Mouse (Mus musculus) kidney, embryonic 14.5 days (tissue): ENCODE measurements around the gene Adamtsl4. TPM values are rescaled to one million over a fixed set of nuclear protein-coding genes. Genes with fewer than 3 reads are reported as not detected.
"Not testable (repeated sequence)": the region's sequence is repeated elsewhere in the genome, so short reads cannot be mapped to it uniquely, and the experiment has no call there.

Experiments used
- ATAC-seq: fragments of 200-750 bp; cut with Nextera tagmentation; 2 replicates; pipeline ENCODE4 v1.8.0; 2017; ENCODE audit warnings: moderate number of reproducible peaks, mild to moderate bottlenecking, moderate TSS enrichment, moderate library complexity; ENCODE audit not compliant: low FRiP score, low TSS enrichment
- H3K27ac ChIP-seq: fragments of 300-500 bp; sonication (generic); 2 replicates; pipeline ENCODE4 v1.5.1; 2014; ENCODE audit warnings: low read depth, mild to moderate bottlenecking, low read length, moderate library complexity, mixed read lengths
- H3K27me3 ChIP-seq: fragments of 300-500 bp; sonication (generic); 2 replicates; pipeline ENCODE4 v1.6.1; 2014; ENCODE audit warnings: mild to moderate bottlenecking, low read length; ENCODE audit not compliant: control insufficient read depth, insufficient read depth
- H3K36me3 ChIP-seq: fragments of 300-500 bp; sonication (generic); 2 replicates; pipeline ENCODE4 v1.6.1; 2014; ENCODE audit warnings: low read length, mixed read lengths; ENCODE audit not compliant: control insufficient read depth, insufficient read depth
- H3K4me1 ChIP-seq: fragments of 300-500 bp; sonication (generic); 2 replicates; pipeline ENCODE4 v1.6.1; 2014; ENCODE audit warnings: low read length, mixed read lengths; ENCODE audit not compliant: control insufficient read depth, insufficient read depth
- H3K4me2 ChIP-seq: fragments of 300-500 bp; sonication (generic); replicated peaks from 2 replicates; pipeline ENCODE4 v1.6.1; 2014; ENCODE audit warnings: low read depth, mild to moderate bottlenecking, low read length
- H3K4me3 ChIP-seq: fragments of 300-500 bp; sonication (generic); 2 replicates; pipeline ENCODE4 v1.5.1; 2014; ENCODE audit warnings: mild to moderate bottlenecking, low read length
- H3K9ac ChIP-seq: fragments of 300-500 bp; sonication (generic); 2 replicates; pipeline ENCODE4 v1.6.1; 2014; ENCODE audit warnings: low read depth, mild to moderate bottlenecking, low read length, moderate library complexity
- H3K9me3 ChIP-seq: fragments of 300-500 bp; sonication (generic); 2 replicates; pipeline ENCODE4 v1.6.1; 2016; ENCODE audit warnings: low read length; ENCODE audit not compliant: control insufficient read depth
- WGBS: fragments of 180-500 bp; shearing (Covaris S2); extraction: QIAGEN DNeasy Blood & Tissue Kit; methylation state at CpG from one replicate; pipeline ENCODE4 v1.1.7; 2014; 5-methylcytosine and 5-hydroxymethylcytosine counted together
- polyA plus RNA-seq: library from polyadenylated mRNA; unstranded; fragments of >200 nt; fragmentation: Nextera tagmentation; extraction: Ambion mirVana; gene quantifications from 2 replicates; pipeline ENCODE4 v1.2.1, GENCODE M21; 2014

Adamtsl4 gene
- polyA plus RNA-seq, 1 experiment from 2014 or later, result 3.7 TPM

DNA sequence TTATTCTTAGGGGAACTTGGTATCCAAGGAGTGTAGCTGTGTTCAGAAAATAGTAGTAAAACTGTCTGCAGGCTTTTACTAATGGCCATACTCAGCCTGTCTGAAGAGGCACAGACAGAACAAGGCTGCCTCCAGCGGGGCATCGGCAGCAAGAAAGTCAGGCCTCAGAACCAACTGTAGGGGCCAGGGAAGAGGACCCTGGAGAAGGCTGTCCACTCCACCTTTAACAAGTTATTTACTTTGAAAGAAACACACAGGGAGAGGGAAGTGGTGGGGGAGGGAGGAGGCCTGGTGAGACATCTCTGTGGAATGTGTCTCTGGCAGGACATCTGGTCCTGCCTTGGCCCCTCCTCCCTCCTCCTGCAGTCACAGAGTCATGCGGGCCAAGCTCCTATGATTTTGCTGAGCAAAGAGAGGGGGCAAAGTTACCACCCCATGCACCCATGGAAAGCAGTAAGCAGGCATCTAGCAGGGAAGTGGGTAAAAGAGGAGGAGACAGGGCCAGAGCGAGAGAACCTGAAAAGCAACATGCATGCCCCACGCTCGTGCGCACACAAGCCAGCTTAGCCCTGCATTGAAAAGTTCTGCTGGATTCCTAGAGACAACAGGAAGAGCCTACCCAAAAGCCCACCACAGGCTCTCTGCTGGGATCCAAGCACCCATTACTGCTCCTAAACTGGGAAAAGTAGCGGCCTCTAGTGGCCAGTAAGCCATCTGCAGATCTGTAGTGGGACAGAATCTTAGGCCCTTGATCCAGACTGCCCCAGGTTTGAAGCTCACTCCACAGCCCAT is 12.2 kb downstream of the Adamtsl4 start:
- Histone ChIP-seq H3K9me3 (no peaks in the 10 kb centered on the region), H3K4me2 (peak overlapping the region; percentile 17), H3K4me3 (no peak overlapping the region), H3K9ac (peak overlapping the region; percentile 31), H3K27ac (peak overlapping the region; percentile 93), H3K4me1 (peaks cover 44% of the 10 kb centered on the region), H3K27me3 (no peaks in the 10 kb centered on the region), H3K36me3 (peaks cover 4% of the 10 kb centered on the region; the same call in 1 of the 2 replicates)
- peak; percentile 38 for ATAC-seq
- WGBS, result 16% methylated on average over 8 of the region's 8 CpGs

DNA sequence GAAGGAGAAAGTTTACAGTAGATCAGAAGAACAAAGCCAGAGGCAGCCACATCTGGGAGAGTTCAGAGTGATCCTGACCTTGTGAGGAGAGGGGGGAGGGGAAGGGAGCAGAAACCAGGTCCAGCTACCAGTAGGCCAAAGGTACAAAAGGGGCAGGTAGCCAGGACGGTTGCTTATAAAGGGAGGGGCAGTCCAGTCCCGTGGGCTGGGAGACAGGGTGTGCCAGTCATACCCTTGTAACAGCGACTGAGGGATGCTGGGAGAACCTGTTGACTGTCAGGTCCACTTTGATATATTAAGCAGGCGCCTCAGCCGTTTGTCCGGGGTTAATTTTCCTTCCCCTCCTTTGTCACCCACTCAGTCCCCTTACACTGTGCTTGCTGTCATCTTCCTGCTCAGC is 12.9 kb downstream of the Adamtsl4 start:
- H3K36me3 ChIP-seq, result peaks cover 4% of the 10 kb centered on the region; the same call in 1 of the 2 replicates
- peak overlapping the region; percentile 93 for H3K27ac ChIP-seq
- peak overlapping the region; percentile 17; the same call in 1 of the 2 replicates for H3K4me2 ChIP-seq
- no peak overlapping the region for H3K4me3 ChIP-seq
- ATAC-seq, result peak; percentile 2; the same call in 1 of the 2 replicates
- H3K27me3 ChIP-seq, result no peaks in the 10 kb centered on the region
- H3K9ac ChIP-seq, result no peak overlapping the region
- no peaks in the 10 kb centered on the region for H3K9me3 ChIP-seq
- peaks cover 44% of the 10 kb centered on the region for H3K4me1 ChIP-seq
- WGBS, result 5% methylated on average over 6 of the region's 6 CpGs

DNA sequence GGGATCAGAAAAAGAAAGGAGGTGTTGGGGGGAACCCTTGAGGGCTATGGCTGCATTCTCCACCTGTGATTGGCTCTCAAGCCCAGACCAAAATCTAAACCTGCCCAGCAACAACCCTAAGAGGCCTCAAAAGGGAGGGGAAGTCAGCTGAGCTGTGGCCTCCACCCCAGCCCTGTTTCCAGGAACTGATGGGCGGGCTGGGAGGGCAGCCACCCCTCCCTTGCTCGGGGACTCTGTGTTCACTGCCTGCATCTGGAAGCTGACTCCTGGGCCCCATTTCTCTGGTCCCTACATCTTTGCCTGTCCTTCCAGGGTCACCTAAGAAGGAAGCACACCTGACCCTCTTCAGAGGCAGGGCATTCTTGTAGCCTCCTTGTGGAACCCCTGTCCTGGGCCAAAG is 13.5 kb downstream of the Adamtsl4 start:
- H3K4me2 ChIP-seq, result 0 out of 2 replicates have a peak overlapping the region, but pooled peaks have one; percentile 6
- peaks cover 44% of the 10 kb centered on the region for H3K4me1 ChIP-seq
- peaks cover 8% of the 10 kb centered on the region; the same call in 1 of the 2 replicates for H3K36me3 ChIP-seq
- H3K9me3 ChIP-seq, result no peaks in the 10 kb centered on the region
- H3K4me3 ChIP-seq, result no peak overlapping the region
- H3K9ac ChIP-seq, result no peak overlapping the region
- no peaks in the 10 kb centered on the region for H3K27me3 ChIP-seq
- 6% methylated on average over 2 of the region's 2 CpGs for WGBS
- peak overlapping the region; percentile 93 for H3K27ac ChIP-seq
- ATAC-seq, result peak; percentile 74

DNA sequence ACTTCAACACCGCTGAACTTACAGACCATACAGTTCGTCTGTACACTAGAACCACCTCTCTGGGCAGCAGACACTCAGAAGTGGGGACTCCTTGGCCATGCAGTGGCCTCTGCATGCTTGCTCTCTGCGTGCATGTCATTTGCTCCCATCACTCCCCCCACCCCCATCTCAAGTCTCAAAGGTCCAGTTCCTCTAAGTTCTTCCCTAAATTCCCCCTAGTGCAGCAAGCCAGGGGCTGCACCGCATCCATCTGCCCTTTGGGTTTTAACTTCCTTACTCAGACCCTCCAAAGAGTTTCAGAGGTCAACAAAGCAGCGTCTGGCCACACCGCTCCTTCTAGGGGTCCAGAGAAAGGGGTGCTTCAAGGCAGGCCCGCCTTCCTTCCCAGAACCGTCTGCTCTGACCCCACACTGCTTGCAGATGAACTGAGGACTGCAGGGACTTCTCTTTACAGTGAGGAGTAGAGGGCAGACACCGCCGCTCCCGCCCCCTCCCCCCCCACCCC is 14.0 kb downstream of the Adamtsl4 start:
- Histone ChIP-seq H3K4me3 (no peak overlapping the region), H3K27ac (peak overlapping the region; percentile 93), H3K27me3 (no peaks in the 10 kb centered on the region), H3K36me3 (peaks cover 8% of the 10 kb centered on the region; the same call in 1 of the 2 replicates), H3K4me2 (no peak overlapping the region; the same call in 1 of the 2 replicates), H3K4me1 (peaks cover 45% of the 10 kb centered on the region), H3K9me3 (no peaks in the 10 kb centered on the region), H3K9ac (peak overlapping the region; percentile 23; the same call in 1 of the 2 replicates)
- 13% methylated on average over 11 of the region's 11 CpGs for WGBS
- ATAC-seq, result no peak; the same call in 1 of the 2 replicates

DNA sequence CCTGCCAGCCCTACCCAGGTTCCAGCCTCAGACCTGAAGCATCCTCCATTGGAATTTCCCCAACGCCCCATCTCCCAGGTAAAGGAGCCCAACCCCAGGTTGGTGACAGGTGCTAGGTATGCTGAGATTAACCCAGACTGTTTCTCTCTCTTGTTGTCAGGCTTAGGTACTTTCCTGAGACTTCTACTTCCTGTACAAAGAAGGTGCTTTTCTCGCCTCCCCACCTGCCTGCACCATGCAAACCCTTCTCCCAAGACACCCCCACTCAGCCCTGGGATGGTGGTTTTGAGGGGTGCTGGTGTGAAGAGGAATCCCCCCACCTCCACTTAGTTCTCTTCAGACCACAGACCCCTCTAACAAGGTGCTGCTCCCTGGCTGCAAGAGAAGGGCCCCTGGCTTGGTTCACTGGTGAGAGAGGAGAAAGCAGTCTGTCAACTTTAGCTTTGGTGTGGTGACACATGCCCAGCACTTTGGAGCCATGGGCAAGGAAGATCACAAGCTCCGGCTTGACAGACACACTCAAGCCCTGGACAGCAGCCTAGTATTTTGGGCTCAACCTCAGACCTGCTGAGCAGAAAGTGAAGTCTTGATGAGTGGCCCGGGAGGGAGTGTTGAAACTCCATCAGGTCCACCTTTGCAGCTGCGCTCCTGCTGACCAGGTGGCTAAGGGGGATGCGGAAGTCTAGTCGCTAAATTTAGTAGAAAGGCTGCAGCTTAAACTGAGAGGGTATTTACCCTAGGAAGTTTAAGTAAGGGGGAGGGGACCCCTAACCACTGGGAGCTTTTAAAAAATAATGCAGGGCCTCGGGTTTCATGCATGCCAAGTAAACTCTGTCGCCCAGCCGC is 14.6 kb downstream of the Adamtsl4 start:
- WGBS, result 39% methylated on average over 10 of the region's 10 CpGs
- H3K4me1 ChIP-seq, result peaks cover 49% of the 10 kb centered on the region
- H3K9me3 ChIP-seq, result no peaks in the 10 kb centered on the region
- peak overlapping the region; percentile 93; the same call in 1 of the 2 replicates for H3K27ac ChIP-seq
- ATAC-seq, result no peak
- H3K9ac ChIP-seq, result no peak overlapping the region
- no peak overlapping the region for H3K4me3 ChIP-seq
- no peak overlapping the region; the same call in 1 of the 2 replicates for H3K4me2 ChIP-seq
- H3K27me3 ChIP-seq, result no peaks in the 10 kb centered on the region
- peaks cover 8% of the 10 kb centered on the region; the same call in 1 of the 2 replicates for H3K36me3 ChIP-seq

DNA sequence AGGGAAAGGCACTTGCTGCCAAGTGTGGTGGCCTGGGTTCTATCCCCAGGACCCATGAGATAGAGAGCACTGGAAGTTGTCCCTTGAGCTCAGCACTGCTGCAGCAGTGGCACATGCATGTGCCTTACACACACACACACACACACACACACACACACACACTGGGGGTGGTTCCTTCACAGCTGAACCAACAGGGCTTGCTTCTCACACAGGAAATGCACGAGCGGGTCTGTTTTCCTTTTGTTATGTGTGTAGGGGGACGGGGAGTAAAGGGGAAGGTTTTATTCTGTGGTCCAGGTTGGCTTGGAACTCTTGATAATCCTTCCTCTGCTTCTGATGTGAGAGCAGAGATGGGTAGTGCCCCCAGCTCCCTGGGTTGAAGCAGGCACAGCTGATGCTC is 15.3 kb downstream of the Adamtsl4 start:
- Histone ChIP-seq H3K9me3 (no peaks in the 10 kb centered on the region), H3K27me3 (no peaks in the 10 kb centered on the region), H3K36me3 (peaks cover 9% of the 10 kb centered on the region; the same call in 1 of the 2 replicates), H3K4me1 (peaks cover 52% of the 10 kb centered on the region), H3K4me2 (no peak overlapping the region), H3K4me3 (no peak overlapping the region), H3K27ac (no peak overlapping the region), H3K9ac (no peak overlapping the region)
- WGBS, result 29% methylated on average over 3 of the region's 3 CpGs
- no peak for ATAC-seq

DNA sequence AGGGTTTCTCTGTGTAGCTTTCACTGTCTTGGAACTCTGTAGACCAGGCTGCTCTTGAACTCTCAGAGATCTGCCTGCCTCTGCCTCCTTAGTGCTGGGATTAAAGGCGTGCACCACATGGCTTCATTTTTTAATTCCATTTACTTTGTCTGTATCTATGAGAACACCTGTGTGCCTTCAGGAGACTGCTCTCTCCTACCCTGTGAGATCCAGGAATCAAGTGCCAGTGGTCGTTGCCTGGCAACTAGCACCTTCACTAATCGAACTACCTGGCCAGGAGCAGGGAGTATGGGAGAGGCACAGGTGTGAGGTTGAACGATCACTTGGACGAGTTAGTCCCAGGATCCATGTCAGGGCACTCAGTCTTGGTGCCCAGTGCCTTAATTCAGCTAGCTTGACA is 16.5 kb downstream of the Adamtsl4 start:
- Histone ChIP-seq H3K27ac (no peak overlapping the region), H3K9ac (no peak overlapping the region; the same call in 1 of the 2 replicates), H3K4me3 (no peak overlapping the region), H3K36me3 (peaks cover 7% of the 10 kb centered on the region; the same call in 1 of the 2 replicates), H3K27me3 (no peaks in the 10 kb centered on the region), H3K9me3 (no peaks in the 10 kb centered on the region), H3K4me2 (no peak overlapping the region), H3K4me1 (peaks cover 64% of the 10 kb centered on the region)
- no peak for ATAC-seq
- WGBS, result 86% methylated on average over 5 of the region's 5 CpGs

DNA sequence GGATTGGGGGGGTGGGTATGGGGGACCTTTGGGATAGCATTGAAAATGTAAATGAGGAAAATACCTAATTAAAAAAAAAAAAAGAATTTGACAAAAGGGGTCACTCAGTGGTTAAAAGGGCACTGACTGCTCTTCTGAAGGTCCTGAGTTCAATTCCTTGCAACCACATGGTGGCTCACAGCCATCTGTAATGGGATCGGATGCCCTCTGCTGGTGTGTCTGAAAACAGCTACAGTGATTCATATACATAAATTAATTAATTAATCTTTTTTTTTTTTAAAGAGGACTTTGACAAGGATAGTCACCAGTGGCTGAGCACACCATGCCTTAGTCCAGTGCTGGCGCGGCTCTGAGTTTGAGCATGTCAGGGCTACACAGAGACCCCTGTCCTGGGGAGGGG is 17.3 kb downstream of the Adamtsl4 start:
- not testable (repeated sequence) for ATAC-seq, H3K9me3 ChIP-seq, H3K27ac ChIP-seq, H3K36me3 ChIP-seq, H3K9ac ChIP-seq, H3K4me2 ChIP-seq, H3K27me3 ChIP-seq, H3K4me3 ChIP-seq
- H3K4me1 ChIP-seq, result peaks cover 62% of the 10 kb centered on the region
- 92% methylated on average over 3 of the region's 3 CpGs for WGBS
